Mouse (Mus musculus): ENCODE measurements at regions not wholly inside any gene's neighbourhood (a gene's known extent, or its start where the extent isn't known, plus 50 kb on each side); places are given as distances from the start of the nearest gene placed in this dataset.

DNA sequence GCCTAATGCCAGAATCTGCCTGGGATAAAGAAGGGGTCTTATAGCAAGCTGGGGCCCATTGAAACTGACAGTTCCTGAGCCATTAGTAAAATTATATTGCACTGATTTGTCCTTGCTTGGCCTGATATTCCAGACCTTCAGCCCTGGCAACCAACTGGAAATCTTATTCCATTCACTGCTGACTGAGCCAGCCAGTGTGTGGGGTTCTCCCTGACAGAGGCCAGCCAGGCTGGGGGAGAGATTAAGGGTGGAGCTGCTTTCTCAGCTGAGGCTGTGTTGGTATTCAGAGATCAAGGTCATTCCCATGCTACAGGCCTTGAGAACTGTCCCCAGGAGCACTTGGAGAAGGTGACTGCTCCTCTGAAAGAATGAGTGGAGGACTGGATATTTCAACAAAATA is 226.9 kb downstream of the Ar start:
- DNase-seq, result no peak

DNA sequence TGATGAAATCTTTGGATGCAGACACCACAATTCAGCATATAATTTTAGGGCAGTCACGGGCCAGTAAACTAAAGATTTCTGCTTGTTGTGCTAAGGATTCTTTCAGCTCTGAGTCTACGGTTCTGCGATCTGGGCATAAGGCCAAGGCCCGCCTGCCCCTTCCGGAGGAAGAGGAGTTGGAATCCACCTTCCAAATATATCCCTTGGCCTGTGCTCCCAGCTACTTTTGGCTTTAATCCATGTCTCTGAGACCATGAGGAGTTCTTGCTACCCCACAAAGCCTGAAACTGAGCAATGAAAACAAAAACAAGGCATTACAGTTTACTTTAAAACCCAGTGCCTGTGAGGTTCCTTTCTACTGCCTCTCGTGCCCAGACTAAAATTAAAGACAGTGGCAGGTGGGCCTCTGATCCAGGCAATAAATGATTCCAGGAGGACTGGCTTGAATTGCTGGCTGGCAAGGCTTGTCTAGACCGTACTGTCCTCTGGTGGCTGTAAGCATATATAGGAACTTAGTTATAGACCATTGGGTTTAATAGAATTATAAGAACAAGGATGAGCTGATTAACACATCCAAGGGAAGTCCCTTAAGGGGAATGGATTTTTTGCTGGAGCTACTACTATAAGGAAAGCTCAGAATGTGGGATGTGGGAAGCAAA is 231.8 kb downstream of the Ar start:
- peak; percentile 44 to 45 for DNase-seq

DNA sequence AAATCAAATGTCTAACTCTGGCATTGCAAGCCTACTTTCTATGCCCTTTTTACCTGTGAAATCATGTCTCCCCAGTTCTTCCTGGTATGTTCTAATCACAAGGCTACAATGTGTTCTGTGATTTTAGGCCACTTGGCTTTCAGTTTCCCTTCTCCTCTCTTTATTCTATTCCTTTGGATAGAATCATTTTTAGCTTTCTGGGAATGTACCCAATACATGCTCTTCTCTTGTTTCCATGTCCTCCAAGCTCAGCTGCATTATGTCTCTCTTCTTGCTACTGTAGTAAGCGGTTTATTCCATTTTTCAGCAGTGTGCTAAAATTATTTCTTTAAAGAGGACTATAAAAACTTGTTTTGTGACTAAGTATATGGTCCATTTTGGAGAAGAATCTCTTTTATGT is 235.4 kb downstream of the Ar start:
- DNase-seq, result no peak

DNA sequence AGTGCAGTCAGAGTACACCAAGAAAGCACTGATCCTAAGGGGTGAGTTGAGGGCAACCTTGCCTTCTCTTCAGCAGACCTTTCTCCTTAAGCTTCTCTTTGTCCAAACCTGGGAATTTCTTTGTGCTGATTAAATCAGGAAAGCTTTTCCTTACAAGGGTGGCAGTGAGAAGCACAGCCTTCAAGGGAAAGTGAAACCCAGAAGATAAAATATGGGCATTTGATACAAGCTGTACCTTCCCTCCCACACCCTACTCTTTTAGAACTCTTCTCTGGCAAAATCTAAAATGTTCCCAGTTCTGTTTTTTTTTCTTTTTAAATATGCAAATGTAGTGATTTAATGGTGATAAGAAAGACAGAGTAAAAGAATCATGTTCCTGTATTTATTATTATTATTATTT is 243.8 kb downstream of the Ar start:
- DNase-seq, result no peak

DNA sequence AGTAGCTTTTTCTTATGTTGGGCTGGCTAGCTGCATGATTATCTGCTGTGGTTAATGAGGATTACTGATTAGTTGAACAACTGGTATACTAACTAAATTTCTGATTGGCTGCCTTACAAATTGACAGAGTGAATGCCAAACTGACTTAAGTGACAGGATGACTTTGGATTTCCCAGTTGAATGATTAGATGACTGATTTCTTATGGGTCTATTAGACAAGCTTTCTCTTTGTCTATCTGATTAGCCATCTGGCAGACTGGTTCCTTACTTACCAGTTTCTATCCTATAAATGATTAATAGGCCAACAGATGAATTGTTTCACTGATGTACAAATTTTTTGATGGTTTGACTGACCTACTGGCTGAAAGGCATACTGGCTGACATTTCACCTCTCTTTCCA is 260.5 kb downstream of the Ar start:
- DNase-seq, result no peak

GRCm38 (mm10) chrX:98419437-98419836 is 270.9 kb downstream of the Ar start:
- DNase-seq, result no peak

GRCm38 (mm10) chrX:98452026-98452425 is 303.5 kb downstream of the Ar start:
- peak in 1 of 2 experiments; percentile 0 for DNase-seq

GRCm38 (mm10) chrX:98476473-98477254 is 328.1 kb downstream of the Ar start:
- no peak for DNase-seq
